Mouse (Mus musculus): ENCODE measurements around the gene Gstp1.

DNA sequence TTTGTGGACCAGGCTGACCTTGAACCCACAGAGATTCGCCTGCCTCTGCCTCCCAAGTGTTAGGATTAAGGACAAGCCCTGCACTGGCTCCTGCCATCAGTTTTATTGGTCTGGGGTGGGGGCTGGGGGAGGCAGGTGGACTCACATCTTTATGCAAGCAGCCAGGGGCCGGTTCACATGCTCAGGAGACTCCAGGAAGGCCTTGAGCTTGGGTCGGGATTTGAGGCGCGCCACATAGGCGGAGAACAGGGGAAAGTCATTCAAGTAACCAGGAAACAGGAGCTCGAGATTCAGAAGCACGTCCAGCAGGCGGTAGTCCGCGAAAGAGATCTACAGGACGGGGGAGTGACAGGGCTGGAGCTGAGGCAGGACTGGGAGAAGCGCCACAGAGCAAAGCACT, 19.6 kb upstream of the Gstp1 start:
- TF ChIP-seq CTCF (conservative IDR thresholded peaks at IDR 0.05; ENCODE audit: insufficient read depth, insufficient read length, low read depth, low read length), result no peak
- TF ChIP-seq POLR2A (IDR thresholded peaks at IDR 0.05; ENCODE audit: low read depth, low read length), result no peak

Measured in kidney, adult 2 months (tissue).